Mouse (Mus musculus) heart, adult 2 months (tissue): ENCODE measurements around the gene Angptl4.

Experiments
- CTCF ChIP-seq: fragments of 200-600 bp; IDR thresholded peaks from 2 replicates; pipeline ENCODE4 v1.8.1; 2022; ENCODE audit warnings: antibody characterized with exemption, mild to moderate bottlenecking, moderate library complexity
- EP300 ChIP-seq: fragments of 200-500 bp; IDR thresholded peaks from 2 replicates; pipeline ENCODE4 v1.6.1; 2011; ENCODE audit warnings: low read depth, low read length, control low read depth; ENCODE audit not compliant: insufficient read depth
- POLR2A ChIP-seq: fragments of 200-500 bp; IDR thresholded peaks from 2 replicates; pipeline ENCODE4 v1.6.1; 2011; ENCODE audit warnings: mild to moderate bottlenecking, low read depth, low read length, control low read depth; ENCODE audit not compliant: insufficient read depth

- TF ChIP-seq CTCF (peak; percentile 72), EP300 (0 out of 2 replicates have a peak, but pooled peaks have one; percentile 29), POLR2A (no peak)
Measured at GRCm38 (mm10) chr17:33798306-33798705, 16.7 kb upstream of the Angptl4 start.
